Mouse (Mus musculus) myocyte (in vitro differentiated cells): ENCODE data around the gene Herc2. TPM values are rescaled to one million over a fixed set of nuclear protein-coding genes. Genes with fewer than 3 reads are reported as not detected.

ENCODE experiments used
- H3K27me3 ChIP-seq: one replicate; pipeline ENCODE4 v1.6.1; 2011; ENCODE audit not compliant: control insufficient read depth, insufficient read depth, insufficient read length
- H3K36me3 ChIP-seq: one replicate; pipeline ENCODE4 v1.6.1; 2011; ENCODE audit not compliant: control insufficient read depth, insufficient read depth
- H3K4me2 ChIP-seq: one replicate; pipeline ENCODE4 v1.6.1; 2011; ENCODE audit warnings: low read depth, control low read depth
- H3K4me3 ChIP-seq: one replicate; pipeline ENCODE4 v1.5.1; 2011; ENCODE audit warnings: mild to moderate bottlenecking, control low read depth, moderate library complexity
- H3K79me2 ChIP-seq: one replicate; pipeline ENCODE4 v1.6.1; 2011; ENCODE audit not compliant: control insufficient read depth, insufficient read depth
- H3ac ChIP-seq: one replicate; pipeline ENCODE4 v1.6.1; 2011; ENCODE audit not compliant: control insufficient read depth, insufficient read length
- CEBPB ChIP-seq: IDR thresholded peaks from 2 replicates; pipeline ENCODE4 v1.6.1; 2011; ENCODE audit warnings: mild to moderate bottlenecking, moderate library complexity; ENCODE audit not compliant: poor library complexity, insufficient read depth, severe bottlenecking
- E2F4 ChIP-seq: IDR thresholded peaks from one replicate; pipeline ENCODE4 v1.6.1; 2011; ENCODE audit warnings: mild to moderate bottlenecking, control low read depth, moderate library complexity; ENCODE audit not compliant: insufficient read depth
- MAX ChIP-seq: IDR thresholded peaks from one replicate; pipeline ENCODE4 v1.6.1; 2011; ENCODE audit warnings: low read depth, mild to moderate bottlenecking, control low read depth
- MYOD1 ChIP-seq, 3 experiments: IDR thresholded peaks; one replicate each; pipeline ENCODE4 v1.6.1; 2011; ENCODE audit warnings: control low read depth in 2 of 3, low read depth in 2 of 3, mild to moderate bottlenecking in 2 of 3, moderate library complexity in 1 of 3; ENCODE audit not compliant: insufficient read length in 2 of 3, control insufficient read depth in 1 of 3
- MYOG ChIP-seq, 3 experiments: IDR thresholded peaks; one replicate each; pipeline ENCODE4 v1.6.1; 2011; ENCODE audit warnings: control low read depth in 2 of 3, low read depth in 2 of 3, mild to moderate bottlenecking in 2 of 3; ENCODE audit not compliant: insufficient read length in 2 of 3, control insufficient read depth in 1 of 3, insufficient read depth in 1 of 3
- POLR2A ChIP-seq: IDR thresholded peaks from one replicate; pipeline ENCODE4 v1.6.1; 2011; ENCODE audit warnings: low read depth, mild to moderate bottlenecking, control low read depth, moderate library complexity; ENCODE audit not compliant: insufficient read length
- POLR2AphosphoS2 ChIP-seq: IDR thresholded peaks from one replicate; pipeline ENCODE4 v1.6.1; 2011; ENCODE audit warnings: low read depth, control low read depth; ENCODE audit not compliant: insufficient read length
- REST ChIP-seq: IDR thresholded peaks from one replicate; pipeline ENCODE4 v1.6.1; 2011; ENCODE audit warnings: mild to moderate bottlenecking, control low read depth, moderate library complexity; ENCODE audit not compliant: insufficient read depth, insufficient read length
- SRF ChIP-seq: IDR thresholded peaks from one replicate; pipeline ENCODE4 v1.6.1; 2011; ENCODE audit warnings: low read depth; ENCODE audit not compliant: control insufficient read depth, insufficient read length
- TCF12 ChIP-seq: IDR thresholded peaks from one replicate; pipeline ENCODE4 v1.6.1; 2011; ENCODE audit warnings: mild to moderate bottlenecking, control low read depth; ENCODE audit not compliant: poor library complexity, insufficient read depth, severe bottlenecking
- TCF3 ChIP-seq: IDR thresholded peaks from one replicate; pipeline ENCODE4 v1.6.1; 2011; ENCODE audit warnings: low read depth, control low read depth; ENCODE audit not compliant: insufficient read length
- USF1 ChIP-seq: IDR thresholded peaks from one replicate; pipeline ENCODE4 v1.6.1; 2011; ENCODE audit warnings: low read depth, mild to moderate bottlenecking, control low read depth, moderate library complexity
- polyA plus RNA-seq: library from polyadenylated mRNA; unstranded; fragments of >200 nt; fragmentation: generic; extraction: Trizol; gene quantifications from one replicate; pipeline ENCODE4 v1.2.1, GENCODE M21; 2012; ENCODE audit warnings: missing spikeins

Herc2 gene
- polyA plus RNA-seq, 1 experiment, result 10.0 TPM

GRCm38 (mm10) chr7:56146424-56146823 lies 96.4 kb downstream of the Herc2 start:
- H3K79me2 ChIP-seq, result no peaks in the 10 kb centered on the region
- H3K4me2 ChIP-seq, result no peak overlapping the region
- H3ac ChIP-seq, result no peak overlapping the region
- no peak overlapping the region for H3K4me3 ChIP-seq
- H3K27me3 ChIP-seq, result no peaks in the 10 kb centered on the region
- TF ChIP-seq TCF3, result no peak
- no peak for TF ChIP-seq REST
- no peak for TF ChIP-seq E2F4
- TF ChIP-seq MAX, result no peak
- peaks cover 14% of the 10 kb centered on the region for H3K36me3 ChIP-seq

GRCm38 (mm10) chr7:56148925-56149324 lies 98.9 kb downstream of the Herc2 start:
- no peak overlapping the region for H3K4me3 ChIP-seq
- TF ChIP-seq USF1 (no peak), TCF3 (no peak), MAX (no peak), E2F4 (no peak), SRF (no peak), TCF12 (no peak), MYOG (IDR thresholded peaks at IDR 0.05; ENCODE audit: control insufficient read depth in 1 of 3, insufficient read depth in 1 of 3, insufficient read length in 2 of 3, low read depth in 2 of 3) (no peak), POLR2AphosphoS2 (no peak), CEBPB (no peak), REST (no peak), MYOD1 (IDR thresholded peaks at IDR 0.05; ENCODE audit: control insufficient read depth in 1 of 3, insufficient read length in 2 of 3, low read depth in 2 of 3) (no peak), POLR2A (no peak)
- peaks cover 17% of the 10 kb centered on the region for H3K36me3 ChIP-seq
- H3K27me3 ChIP-seq, result no peaks in the 10 kb centered on the region
- H3K79me2 ChIP-seq, result no peaks in the 10 kb centered on the region
- H3K4me2 ChIP-seq, result no peak overlapping the region
- no peak overlapping the region for H3ac ChIP-seq

GRCm38 (mm10) chr7:56151885-56152676 lies 102.1 kb downstream of the Herc2 start:
- Histone ChIP-seq H3K36me3 (peaks cover 18% of the 10 kb centered on the region), H3K79me2 (no peaks in the 10 kb centered on the region), H3K27me3 (no peaks in the 10 kb centered on the region), H3K4me3 (no peak overlapping the region), H3K4me2 (no peak overlapping the region), H3ac (no peak overlapping the region)
- TF ChIP-seq CEBPB (no peak), POLR2A (no peak), E2F4 (no peak), MYOD1 (IDR thresholded peaks at IDR 0.05; ENCODE audit: control insufficient read depth in 1 of 3, insufficient read length in 2 of 3, low read depth in 2 of 3) (no peak), POLR2AphosphoS2 (no peak), MYOG (IDR thresholded peaks at IDR 0.05; ENCODE audit: control insufficient read depth in 1 of 3, insufficient read depth in 1 of 3, insufficient read length in 2 of 3, low read depth in 2 of 3) (no peak), TCF3 (no peak), TCF12 (no peak)

- Histone ChIP-seq H3K4me3 (no peak overlapping the region), H3K27me3 (no peaks in the 10 kb centered on the region), H3K79me2 (no peaks in the 10 kb centered on the region), H3K36me3 (peaks cover 27% of the 10 kb centered on the region), H3K4me2 (no peak overlapping the region), H3ac (no peak overlapping the region)
- TF ChIP-seq E2F4 (no peak), MAX (no peak), MYOD1 (IDR thresholded peaks at IDR 0.05; ENCODE audit: control insufficient read depth in 1 of 3, insufficient read length in 2 of 3, low read depth in 2 of 3) (no peak), SRF (no peak), POLR2A (no peak), CEBPB (no peak), USF1 (no peak), TCF3 (no peak), TCF12 (no peak), REST (no peak), POLR2AphosphoS2 (no peak), MYOG (IDR thresholded peaks at IDR 0.05; ENCODE audit: control insufficient read depth in 1 of 3, insufficient read depth in 1 of 3, insufficient read length in 2 of 3, low read depth in 2 of 3) (no peak)
These were observed 103.2 kb downstream of the Herc2 start for GRCm38 (mm10) chr7:56153161-56153560.

GRCm38 (mm10) chr7:56153625-56154024 lies 103.6 kb downstream of the Herc2 start:
- Histone ChIP-seq H3K4me2 (no peak overlapping the region), H3ac (no peak overlapping the region), H3K36me3 (peaks cover 31% of the 10 kb centered on the region), H3K4me3 (no peak overlapping the region), H3K27me3 (no peaks in the 10 kb centered on the region), H3K79me2 (no peaks in the 10 kb centered on the region)
- no peak for TF ChIP-seq CEBPB
- TF ChIP-seq E2F4, result no peak
- no peak for TF ChIP-seq TCF12
